Mouse (Mus musculus): ENCODE measurements at regions not wholly inside any gene's neighbourhood (a gene's known extent, or its start where the extent isn't known, plus 50 kb on each side); places are given as distances from the start of the nearest gene placed in this dataset.

- no peak for ATAC-seq (replicated peaks; ENCODE audit: low FRiP score, low TSS enrichment, poor library complexity, severe bottlenecking)
These were observed 127.9 kb downstream of the Opa1 start for GRCm38 (mm10) chr16:29706996-29707395.

GRCm38 (mm10) chr16:29707656-29708055 lies 128.5 kb downstream of the Opa1 start:
- no peak for ATAC-seq (replicated peaks; ENCODE audit: low FRiP score, low TSS enrichment, poor library complexity, severe bottlenecking)

GRCm38 (mm10) chr16:29709072-29709471 lies 129.9 kb downstream of the Opa1 start:
- no peak for ATAC-seq (replicated peaks; ENCODE audit: low FRiP score, low TSS enrichment, poor library complexity, severe bottlenecking)

- ATAC-seq (replicated peaks; ENCODE audit: low FRiP score, low TSS enrichment, poor library complexity, severe bottlenecking) = no peak
These were observed 132.3 kb downstream of the Opa1 start for GRCm38 (mm10) chr16:29711386-29711785.

- ATAC-seq (replicated peaks; ENCODE audit: low FRiP score, low TSS enrichment, poor library complexity, severe bottlenecking) = no peak
These were observed 133.0 kb downstream of the Opa1 start for GRCm38 (mm10) chr16:29711912-29712681.

- ATAC-seq (replicated peaks; ENCODE audit: low FRiP score, low TSS enrichment, poor library complexity, severe bottlenecking) = no peak
These were observed 135.5 kb downstream of the Opa1 start for GRCm38 (mm10) chr16:29714612-29715127.

GRCm38 (mm10) chr16:29718965-29719364 lies 139.8 kb downstream of the Opa1 start:
- ATAC-seq (replicated peaks; ENCODE audit: low FRiP score, low TSS enrichment, poor library complexity, severe bottlenecking) = no peak

GRCm38 (mm10) chr16:29719571-29720451 lies 140.7 kb downstream of the Opa1 start:
- ATAC-seq (replicated peaks; ENCODE audit: low FRiP score, low TSS enrichment, poor library complexity, severe bottlenecking) = no peak

GRCm38 (mm10) chr16:29725153-29725552 lies 146.0 kb downstream of the Opa1 start:
- ATAC-seq (replicated peaks; ENCODE audit: low FRiP score, low TSS enrichment, poor library complexity, severe bottlenecking) = no peak

GRCm38 (mm10) chr16:29725563-29725962 lies 146.4 kb downstream of the Opa1 start:
- ATAC-seq (replicated peaks; ENCODE audit: low FRiP score, low TSS enrichment, poor library complexity, severe bottlenecking) = no peak

- no peak for ATAC-seq (replicated peaks; ENCODE audit: low FRiP score, low TSS enrichment, poor library complexity, severe bottlenecking)
These were observed 148.3 kb downstream of the Opa1 start for GRCm38 (mm10) chr16:29727397-29727796.

- ATAC-seq (replicated peaks; ENCODE audit: low FRiP score, low TSS enrichment, poor library complexity, severe bottlenecking) = peak; percentile 55; the same call in 1 of the 2 replicates
These were observed 149.8 kb downstream of the Opa1 start for GRCm38 (mm10) chr16:29728769-29729481.

- no peak for ATAC-seq (replicated peaks; ENCODE audit: low FRiP score, low TSS enrichment, poor library complexity, severe bottlenecking)
These were observed 150.9 kb downstream of the Opa1 start for GRCm38 (mm10) chr16:29730010-29730409.

- ATAC-seq (replicated peaks; ENCODE audit: low FRiP score, low TSS enrichment, poor library complexity, severe bottlenecking) = no peak
These were observed 153.8 kb downstream of the Opa1 start for GRCm38 (mm10) chr16:29732889-29733288.

GRCm38 (mm10) chr16:29733847-29734246 lies 154.7 kb downstream of the Opa1 start:
- no peak for ATAC-seq (replicated peaks; ENCODE audit: low FRiP score, low TSS enrichment, poor library complexity, severe bottlenecking)

- 0 out of 2 replicates have a peak, but pooled peaks have one; percentile 47 for ATAC-seq (replicated peaks; ENCODE audit: low FRiP score, low TSS enrichment, poor library complexity, severe bottlenecking)
These were observed 155.2 kb downstream of the Opa1 start for GRCm38 (mm10) chr16:29734324-29734723.

GRCm38 (mm10) chr16:29734738-29735250 lies 155.7 kb downstream of the Opa1 start:
- no peak for ATAC-seq (replicated peaks; ENCODE audit: low FRiP score, low TSS enrichment, poor library complexity, severe bottlenecking)

- no peak for ATAC-seq (replicated peaks; ENCODE audit: low FRiP score, low TSS enrichment, poor library complexity, severe bottlenecking)
These were observed 156.4 kb downstream of the Opa1 start for GRCm38 (mm10) chr16:29735371-29736008.

GRCm38 (mm10) chr16:29736211-29736610 lies 157.1 kb downstream of the Opa1 start:
- no peak for ATAC-seq (replicated peaks; ENCODE audit: low FRiP score, low TSS enrichment, poor library complexity, severe bottlenecking)
